Mouse (Mus musculus): ENCODE results near the gene Lrrn4. TPM values are rescaled to one million over a fixed set of nuclear protein-coding genes. Genes with fewer than 3 reads are reported as not detected.

The Lrrn4 gene
- not detected in 2 replicates for total RNA-seq (2015; ENCODE audit: low replicate concordance)
- total RNA-seq (2017; ENCODE audit: low replicate concordance): 0.98 TPM in 1 of 2 replicates, not detected in the other

- no peak for ATAC-seq (replicated peaks; ENCODE audit: low FRiP score, poor library complexity, severe bottlenecking)
These were observed at the start of gene Lrrn4 for GRCm38 (mm10) chr2:132880844-132881645. Gene Lrrn4, minus strand, starts transcription at chr2:132880891.

GRCm38 (mm10) chr2:132928999-132929398 is 48.3 kb upstream of the Lrrn4 start:
- no peak for ATAC-seq (replicated peaks; ENCODE audit: low FRiP score, poor library complexity, severe bottlenecking)

GRCm38 (mm10) chr2:132927871-132928270 is 47.2 kb upstream of the Lrrn4 start:
- ATAC-seq (replicated peaks; ENCODE audit: low FRiP score, poor library complexity, severe bottlenecking): no peak

GRCm38 (mm10) chr2:132927298-132927697 is 46.6 kb upstream of the Lrrn4 start:
- no peak for ATAC-seq (replicated peaks; ENCODE audit: low FRiP score, poor library complexity, severe bottlenecking)

DNA sequence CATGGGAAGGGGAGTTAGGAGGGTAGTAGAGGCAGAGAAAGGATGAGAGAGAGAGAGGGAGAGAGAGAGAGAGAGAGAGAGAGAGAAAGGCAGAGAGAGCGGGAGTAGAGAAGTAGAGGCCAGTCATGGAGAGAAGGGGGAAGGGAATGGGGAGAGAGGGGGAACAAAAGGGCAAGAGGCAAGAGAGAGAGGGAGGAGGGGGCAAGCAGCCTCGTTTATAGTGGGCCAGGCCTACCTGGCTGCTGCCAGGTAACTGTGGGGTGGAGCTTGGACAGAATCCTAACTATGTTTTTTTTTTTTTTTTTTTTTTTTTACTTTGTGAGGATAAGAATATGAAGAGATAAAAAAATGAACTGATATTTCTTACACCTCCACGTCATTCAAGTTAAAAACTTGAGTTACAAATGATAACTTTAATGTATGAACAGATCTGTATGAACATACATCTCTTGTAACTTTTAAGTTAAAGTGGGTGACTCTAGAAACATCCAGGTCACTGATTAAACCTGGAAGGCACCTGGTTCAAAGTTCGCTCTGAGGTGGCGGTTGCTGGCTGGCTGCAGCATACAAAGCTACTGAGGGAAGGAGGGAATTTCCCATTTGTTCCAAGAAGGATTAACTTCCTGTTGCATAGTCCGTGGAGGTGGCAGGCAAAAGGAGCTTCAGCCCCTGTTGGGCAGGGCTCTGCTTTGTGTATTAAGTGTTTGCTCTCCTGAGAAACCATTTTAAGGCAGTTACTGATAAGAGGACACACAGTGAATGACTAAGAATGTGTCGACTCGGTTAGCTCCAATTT is 42.8 kb upstream of the Lrrn4 start:
- no peak for ATAC-seq (replicated peaks; ENCODE audit: low FRiP score, poor library complexity, severe bottlenecking)

DNA sequence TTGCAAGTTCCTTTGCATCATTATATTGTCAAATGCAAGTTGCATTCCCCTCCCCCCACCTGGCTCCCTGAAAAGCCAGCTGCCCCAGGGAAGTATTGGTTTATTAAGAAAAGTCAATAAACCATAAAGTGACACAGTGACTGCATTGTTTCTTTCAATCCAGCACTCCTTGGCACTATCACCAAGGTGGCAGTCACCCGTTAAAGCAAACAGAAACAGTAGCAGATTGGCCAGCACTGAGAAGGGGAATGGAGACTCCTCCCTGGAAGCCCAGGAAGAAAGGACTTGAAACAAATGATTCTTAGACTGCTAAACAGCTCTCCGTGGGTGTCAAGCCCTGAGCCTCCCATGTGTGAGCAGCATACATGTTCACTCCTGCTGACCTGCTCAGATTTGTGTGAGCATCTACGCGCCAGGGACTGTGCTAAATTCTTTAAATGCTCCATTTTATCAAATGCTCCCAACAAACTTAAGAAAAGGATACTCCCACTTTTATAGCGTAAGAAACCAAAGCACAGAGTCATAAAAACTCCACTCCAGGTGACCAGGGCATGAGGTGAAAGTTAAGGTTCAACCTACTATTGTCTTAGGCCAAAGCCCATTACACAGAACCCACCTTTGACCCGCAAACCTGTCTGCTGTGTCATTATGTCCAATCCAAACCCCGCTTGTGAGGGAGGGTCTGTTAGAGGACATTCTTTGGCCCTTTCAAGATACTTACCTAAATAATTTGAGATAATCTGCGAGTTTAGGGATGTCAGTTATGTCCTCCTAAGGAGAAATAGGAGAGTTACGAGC is 41.6 kb upstream of the Lrrn4 start:
- no peak for ATAC-seq (replicated peaks; ENCODE audit: low FRiP score, poor library complexity, severe bottlenecking)

- ATAC-seq (replicated peaks; ENCODE audit: low FRiP score, poor library complexity, severe bottlenecking): no peak
These were observed 34.1 kb upstream of the Lrrn4 start for GRCm38 (mm10) chr2:132914785-132915184.

- no peak for ATAC-seq (replicated peaks; ENCODE audit: low FRiP score, poor library complexity, severe bottlenecking)
These were observed 26.1 kb upstream of the Lrrn4 start for GRCm38 (mm10) chr2:132906763-132907162.

- ATAC-seq (replicated peaks; ENCODE audit: low FRiP score, poor library complexity, severe bottlenecking): no peak
These were observed 24.3 kb upstream of the Lrrn4 start for GRCm38 (mm10) chr2:132904961-132905360.

GRCm38 (mm10) chr2:132903498-132903897 is 22.8 kb upstream of the Lrrn4 start:
- ATAC-seq (replicated peaks; ENCODE audit: low FRiP score, poor library complexity, severe bottlenecking): peak; percentile 66; the same call in 1 of the 2 replicates

- ATAC-seq (replicated peaks; ENCODE audit: low FRiP score, poor library complexity, severe bottlenecking): no peak
These were observed 21.4 kb upstream of the Lrrn4 start for GRCm38 (mm10) chr2:132902056-132902455.

DNA sequence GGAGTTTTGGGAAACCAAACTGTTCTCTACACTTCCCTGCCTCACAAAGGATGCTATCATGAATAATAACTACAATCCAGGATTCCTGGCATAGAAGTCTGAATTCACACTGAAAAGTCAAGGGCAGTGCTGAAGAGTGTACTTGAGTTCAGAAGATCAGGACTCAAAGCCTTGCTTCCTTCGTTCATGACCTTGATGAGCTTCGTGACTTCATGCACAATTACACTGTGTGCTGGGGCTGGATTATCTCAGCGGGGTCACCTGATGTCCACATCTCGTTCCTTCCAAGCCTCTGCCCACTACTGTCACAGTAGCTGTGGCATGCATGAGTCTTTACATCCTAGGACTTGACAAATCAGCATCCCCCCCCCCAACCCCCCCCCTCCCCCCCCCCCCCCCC is 20.9 kb upstream of the Lrrn4 start:
- ATAC-seq (replicated peaks; ENCODE audit: low FRiP score, poor library complexity, severe bottlenecking): no peak

GRCm38 (mm10) chr2:132900596-132900995 is 19.9 kb upstream of the Lrrn4 start:
- ATAC-seq (replicated peaks; ENCODE audit: low FRiP score, poor library complexity, severe bottlenecking): no peak

DNA sequence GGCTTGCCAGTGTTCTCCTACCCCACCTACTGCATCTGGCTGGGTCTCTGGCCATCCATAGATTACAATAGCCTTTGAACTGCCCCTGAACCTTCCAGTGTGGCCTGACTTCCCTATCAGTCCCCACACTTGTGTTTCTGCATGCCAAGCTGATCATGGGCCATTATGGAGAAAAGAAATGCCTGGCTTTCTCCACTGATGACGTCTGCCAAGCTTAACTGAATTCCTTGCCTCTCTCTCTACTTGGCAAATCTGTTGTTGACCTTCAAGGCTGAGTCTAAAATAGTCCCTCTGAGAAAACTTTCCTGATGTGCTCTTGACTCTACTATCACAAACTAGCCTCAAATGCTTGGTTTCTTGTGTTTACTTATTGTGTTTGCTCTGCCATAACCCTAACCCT is 17.5 kb upstream of the Lrrn4 start:
- no peak for ATAC-seq (replicated peaks; ENCODE audit: low FRiP score, poor library complexity, severe bottlenecking)

DNA sequence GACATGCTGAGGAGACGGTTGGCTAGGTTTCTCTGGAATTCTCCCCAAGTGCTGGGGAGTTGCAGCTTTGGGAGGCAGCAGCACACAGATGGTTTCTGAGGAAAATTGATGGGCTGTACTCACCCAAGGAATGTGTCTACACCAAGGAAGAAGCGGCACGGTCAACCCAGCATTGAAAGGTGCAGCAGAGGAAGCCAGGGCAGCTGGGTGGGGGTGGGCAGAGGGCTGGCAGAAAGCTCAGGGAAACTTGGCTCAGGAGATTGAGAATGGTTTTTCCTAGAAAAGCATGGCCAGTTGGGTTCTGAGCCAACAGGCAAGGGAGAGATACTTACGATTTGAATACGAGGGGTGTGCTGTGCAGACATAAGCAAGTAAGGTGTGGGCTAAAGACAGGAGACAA is 13.1 kb upstream of the Lrrn4 start:
- ATAC-seq (replicated peaks; ENCODE audit: low FRiP score, poor library complexity, severe bottlenecking): no peak

DNA sequence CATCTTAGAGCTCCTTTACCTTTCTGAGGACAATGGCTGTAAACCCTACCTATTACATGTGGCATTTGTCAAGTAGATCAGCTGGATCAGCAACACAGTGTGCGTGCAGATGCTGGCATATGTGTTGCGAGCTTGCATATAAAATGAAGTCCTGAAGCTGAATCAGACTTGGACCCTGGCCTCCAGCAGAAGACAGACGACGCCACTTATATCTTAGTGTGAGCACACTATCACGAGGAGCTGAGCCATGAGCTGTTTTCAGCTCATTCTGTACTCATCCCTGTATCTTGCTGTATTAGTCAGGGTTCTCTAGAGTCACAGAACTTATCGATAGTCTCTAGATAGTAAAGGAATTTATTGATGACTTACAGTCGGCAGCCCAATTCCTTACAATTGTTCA is 4.6 kb upstream of the Lrrn4 start:
- ATAC-seq (replicated peaks; ENCODE audit: low FRiP score, poor library complexity, severe bottlenecking): no peak

DNA sequence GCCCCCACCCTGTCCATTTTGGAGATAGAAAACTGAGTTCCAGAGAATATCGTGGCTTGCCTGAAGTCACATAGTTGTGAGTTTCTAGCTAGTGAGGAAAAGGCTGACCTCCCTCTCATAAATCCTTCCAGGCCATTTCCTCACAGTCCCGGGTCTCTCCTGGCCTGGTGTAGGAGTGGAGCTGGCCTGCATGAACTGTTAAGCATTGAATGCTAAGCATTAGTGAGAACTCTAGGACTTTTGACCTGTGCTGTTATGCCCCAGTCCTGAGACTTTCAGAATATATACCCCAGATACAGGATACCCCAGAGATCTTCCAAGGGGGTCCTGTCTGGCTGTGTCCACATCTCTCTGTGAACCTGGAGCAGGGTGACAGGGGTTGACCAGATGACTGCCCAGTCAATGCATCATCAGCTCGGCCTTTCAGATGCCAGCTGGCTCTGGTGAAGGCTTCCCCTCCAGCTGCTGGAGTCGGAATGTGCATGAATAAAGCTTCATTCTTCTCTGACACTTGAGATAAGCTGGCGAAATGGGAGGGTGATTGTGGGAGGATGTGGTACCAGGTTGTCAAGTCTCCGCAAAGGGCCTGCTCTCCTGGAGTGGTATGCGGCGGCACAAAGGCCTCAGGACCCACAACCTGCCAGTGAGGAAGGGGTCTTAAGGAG is 3.7 kb upstream of the Lrrn4 start:
- ATAC-seq (replicated peaks; ENCODE audit: low FRiP score, poor library complexity, severe bottlenecking): no peak

GRCm38 (mm10) chr2:132879261-132880044 is 1.2 kb downstream of the Lrrn4 start:
- no peak for ATAC-seq (replicated peaks; ENCODE audit: low FRiP score, poor library complexity, severe bottlenecking)

- ATAC-seq (replicated peaks; ENCODE audit: low FRiP score, poor library complexity, severe bottlenecking): no peak
These were observed 3.7 kb downstream of the Lrrn4 start for GRCm38 (mm10) chr2:132876991-132877390.
